Mouse (Mus musculus): ENCODE measurements around the gene Ttc30a2.
"Not testable (repeated sequence)": the region's sequence is repeated elsewhere in the genome, so short reads cannot be mapped to it uniquely, and the experiment has no call there.

Ttc30a2 gene

GRCm38 (mm10) chr2:75980933-75981439, 3.0 kb upstream of the Ttc30a2 start:
- not testable (repeated sequence) for DNase-seq

DNA sequence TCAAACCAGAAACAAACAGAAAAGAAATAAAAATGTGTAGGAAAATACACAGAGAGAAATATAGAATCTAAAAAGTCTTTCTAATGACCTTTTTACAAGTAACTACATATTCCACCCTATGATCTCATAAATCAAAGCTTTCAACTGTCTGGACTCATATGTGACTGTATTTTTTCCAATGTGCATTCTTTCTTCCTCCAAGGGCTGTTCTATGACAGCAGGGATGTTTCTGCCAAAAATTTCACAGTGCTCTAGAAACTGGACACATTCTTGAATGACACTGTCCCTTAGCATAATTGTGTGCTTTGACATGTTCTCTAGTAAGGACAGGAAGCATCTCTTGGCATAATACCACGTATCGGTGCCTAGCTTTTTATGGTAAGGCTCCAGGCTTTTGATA, 1.9 kb downstream of the Ttc30a2 start:
- DNase-seq, result not testable (repeated sequence)

DNA sequence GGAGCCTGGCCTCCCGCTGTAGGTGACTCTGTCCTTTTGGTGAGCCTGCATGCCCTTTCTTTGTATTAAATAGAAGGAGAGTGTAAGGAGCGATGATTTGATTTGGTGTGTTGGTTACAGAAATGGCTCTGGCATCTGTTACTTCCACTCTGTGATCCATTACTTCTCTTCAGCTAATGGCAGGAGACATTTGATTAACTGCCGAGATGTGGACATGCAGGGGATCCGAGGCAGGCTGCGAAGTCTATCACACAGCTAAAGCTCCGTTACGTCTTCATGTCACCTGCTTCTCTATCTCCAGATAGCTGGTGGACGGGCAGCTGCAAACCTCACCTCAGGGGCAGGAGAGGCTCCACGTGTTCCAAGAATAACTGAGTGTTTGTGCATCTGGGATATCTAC, 3.8 kb downstream of the Ttc30a2 start:
- no peak for DNase-seq

GRCm38 (mm10) chr2:75964972-75965371, 13.0 kb downstream of the Ttc30a2 start:
- DNase-seq, result peak; percentile 50 to 70

DNA sequence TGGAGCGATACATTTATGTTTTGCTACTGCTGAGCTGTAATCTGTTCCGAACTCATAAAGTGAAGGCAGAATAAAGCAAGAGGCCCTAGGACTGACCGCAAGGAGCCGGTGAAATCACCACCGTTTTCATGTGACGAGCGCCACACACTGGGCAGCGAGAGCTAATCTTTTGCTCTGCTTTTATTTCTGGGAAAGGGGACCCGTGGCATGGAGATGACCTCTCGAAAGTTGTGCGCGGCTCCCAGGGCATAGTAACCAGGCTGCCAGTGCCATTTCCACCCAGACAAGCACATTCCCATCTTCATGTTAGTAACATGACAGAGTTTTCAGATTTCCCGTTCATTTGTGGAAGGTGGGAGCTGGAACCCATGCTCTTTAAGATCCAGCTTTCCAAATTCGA, 13.5 kb downstream of the Ttc30a2 start:
- peak; percentile 78 to 86 for DNase-seq

DNA sequence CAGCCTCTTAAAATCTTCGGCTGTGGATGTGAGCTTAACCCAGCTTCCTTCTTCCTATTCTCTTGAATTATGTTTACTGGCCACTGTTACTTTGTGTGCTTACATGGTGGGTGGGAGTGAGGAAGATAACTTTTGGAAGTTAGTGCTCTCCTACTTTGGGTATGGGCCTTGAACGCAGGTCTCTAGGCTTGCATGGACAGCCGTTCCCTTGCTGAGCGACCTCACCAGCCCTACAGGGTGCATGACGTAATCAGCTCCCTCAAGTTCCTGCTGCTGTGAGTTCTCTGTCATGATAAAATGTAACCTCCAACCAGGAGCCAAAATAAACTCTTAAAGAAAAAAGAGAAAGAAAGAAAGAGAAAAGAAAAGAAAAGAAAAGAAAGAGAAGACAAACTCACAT, 13.9 kb downstream of the Ttc30a2 start:
- DNase-seq, result no peak

DNA sequence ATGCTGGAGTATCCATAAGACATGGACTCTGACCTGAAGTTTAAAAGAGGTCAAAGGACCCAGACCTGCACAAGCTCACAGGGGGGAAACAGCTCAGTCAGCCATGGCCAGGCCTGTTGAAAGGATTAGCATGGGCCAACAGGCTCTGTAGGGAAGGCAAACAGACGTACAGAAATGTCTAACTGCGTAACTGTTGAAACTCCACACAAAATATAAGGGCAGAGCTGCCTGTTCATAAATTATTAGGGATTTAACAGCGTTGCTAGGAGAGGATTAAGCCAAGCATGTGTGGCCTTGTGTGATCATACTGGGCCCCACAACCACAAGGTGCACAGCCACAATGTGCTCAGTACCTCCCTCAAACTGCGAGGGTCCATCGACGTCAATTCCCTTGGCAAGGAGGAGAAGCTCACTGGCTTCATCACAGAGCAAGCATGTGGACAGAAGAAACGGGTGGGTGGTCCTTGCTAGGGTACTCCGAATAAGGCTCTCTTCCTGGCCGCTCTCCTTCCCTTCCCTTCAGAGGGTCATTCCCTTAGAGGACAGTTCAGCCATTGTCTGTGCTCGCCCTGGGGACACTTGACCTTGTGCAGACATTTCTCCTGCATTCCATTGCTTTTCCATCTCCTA, 14.6 kb downstream of the Ttc30a2 start:
- no peak for DNase-seq

DNA sequence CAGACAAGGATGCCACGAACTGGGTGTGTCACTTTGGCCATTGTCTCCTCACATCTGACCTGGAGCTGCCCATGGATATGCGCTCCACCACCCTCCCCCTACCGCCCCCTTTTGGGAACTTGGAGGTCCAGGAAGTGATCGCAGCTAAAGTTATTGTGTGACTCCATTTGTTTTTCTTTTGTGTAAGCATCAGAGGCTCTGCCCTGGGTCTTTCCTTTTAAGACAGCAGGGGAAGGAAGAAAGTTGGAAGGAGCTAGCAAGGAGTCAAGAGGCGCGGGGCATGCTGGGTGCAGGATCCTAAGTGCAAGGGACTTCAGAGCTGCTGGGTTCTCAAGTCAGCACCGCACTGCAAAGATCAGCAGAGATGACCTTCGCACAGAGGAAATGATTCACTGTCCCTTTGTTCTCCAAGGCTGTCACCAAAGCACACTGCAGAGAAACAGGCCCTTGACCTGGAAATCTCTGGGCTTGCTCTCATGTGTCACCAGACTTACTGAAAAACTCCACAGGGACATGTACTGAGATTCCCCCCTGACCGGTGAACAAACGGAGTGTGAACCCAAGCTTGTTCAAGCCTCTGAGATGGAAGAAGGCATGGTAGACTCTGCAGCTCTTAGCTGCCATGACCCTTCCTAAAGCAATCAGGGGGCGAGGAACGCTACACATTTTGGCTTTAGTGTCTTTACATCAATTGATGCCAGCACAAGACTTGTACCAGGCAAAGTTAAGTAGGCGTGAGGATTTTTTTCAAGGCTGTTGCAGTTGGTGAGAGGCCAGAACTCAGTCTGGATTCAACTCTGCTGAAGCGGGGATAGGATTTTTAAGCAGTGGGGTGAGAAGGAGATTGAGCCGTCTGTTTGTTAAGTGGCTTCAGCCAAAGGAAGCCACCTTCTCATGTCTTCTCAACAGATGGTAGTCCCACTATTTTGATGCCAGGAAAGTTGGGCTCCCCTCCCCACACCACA, 17.3 kb downstream of the Ttc30a2 start:
- peak; percentile 40 to 60 for DNase-seq

GRCm38 (mm10) chr2:75959850-75960365, 18.1 kb downstream of the Ttc30a2 start:
- DNase-seq, result peak; percentile 16 to 34

- peak; percentile 21 to 25 for DNase-seq
Measured at GRCm38 (mm10) chr2:75959183-75959849, 18.7 kb downstream of the Ttc30a2 start.

- DNase-seq, result no peak
Measured at GRCm38 (mm10) chr2:75955709-75956108, 22.3 kb downstream of the Ttc30a2 start.

DNA sequence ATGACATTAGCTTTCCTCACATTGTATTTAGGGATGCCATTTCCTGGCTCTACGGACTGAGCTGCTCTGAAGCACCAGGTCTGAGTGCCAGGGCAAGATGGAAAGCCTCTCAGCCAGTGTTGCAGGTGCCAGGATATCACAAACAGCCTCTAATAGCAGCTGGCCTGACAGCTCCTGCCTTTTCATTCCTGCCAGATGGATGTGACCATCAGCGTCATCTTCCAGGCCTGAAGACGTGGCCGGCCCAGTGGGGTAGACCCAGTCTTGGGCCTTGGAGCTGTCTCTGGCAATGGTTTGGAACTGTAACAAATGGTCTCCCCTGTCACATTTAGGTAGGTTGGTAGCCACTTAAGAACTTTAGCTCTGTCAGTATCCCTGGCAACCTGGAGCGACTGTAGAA, 24.6 kb downstream of the Ttc30a2 start:
- no peak for DNase-seq

DNA sequence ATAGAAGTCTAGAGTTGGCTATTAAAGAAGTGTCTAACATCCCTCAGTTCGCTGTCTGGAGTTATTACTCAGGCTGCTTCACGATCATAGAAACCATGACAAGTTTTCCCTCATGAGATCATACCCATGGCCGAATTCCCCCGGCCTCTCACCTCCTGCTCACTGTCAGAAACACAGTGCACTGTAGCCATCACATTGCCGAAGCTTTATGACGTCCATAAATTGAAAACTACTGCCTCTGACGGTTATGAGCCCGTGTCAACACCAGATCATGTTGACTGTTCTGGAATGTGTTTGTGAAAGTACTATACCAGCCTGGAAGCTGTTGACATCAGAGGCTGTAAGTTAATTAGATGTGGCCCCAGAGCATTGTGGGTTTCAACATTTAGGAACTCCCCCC, 27.3 kb downstream of the Ttc30a2 start:
- no peak for DNase-seq

- peak; percentile 81 to 86 for DNase-seq
Measured at GRCm38 (mm10) chr2:75938117-75939063, 39.6 kb downstream of the Ttc30a2 start, which contains the start of gene Ttc30b. Gene Ttc30b (minus strand): TSS chr2:75938585.

DNA sequence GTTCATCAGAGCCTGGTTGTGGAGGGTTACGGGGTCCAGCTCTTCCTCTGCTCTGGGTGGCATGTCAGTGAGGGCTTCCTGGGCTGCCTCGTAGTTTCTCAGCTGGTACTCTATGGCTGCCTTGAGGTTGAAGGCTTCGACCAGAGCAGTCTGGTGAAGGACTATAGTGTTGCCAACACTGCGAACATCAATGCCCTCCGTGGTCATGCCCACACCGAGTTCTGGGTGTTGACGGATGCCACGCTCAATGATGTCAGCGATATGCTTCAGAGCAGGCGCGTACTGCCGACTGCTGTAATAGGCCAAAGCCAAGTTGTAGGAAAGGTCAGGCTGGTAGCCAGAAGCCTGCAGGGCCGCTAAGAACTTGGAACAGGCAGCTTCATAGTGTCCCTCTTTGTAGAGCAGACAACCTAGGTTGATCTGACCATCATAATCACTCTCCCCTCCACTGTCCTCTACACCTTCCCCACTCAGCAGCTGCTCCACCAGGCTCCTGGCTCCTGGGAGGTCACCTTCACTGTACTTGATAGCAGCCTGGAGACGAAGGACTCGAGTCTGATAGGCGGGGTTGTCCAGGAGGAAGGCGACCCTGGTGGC, 40.4 kb downstream of the Ttc30a2 start:
- DNase-seq, result not testable (repeated sequence)

GRCm38 (mm10) chr2:75936685-75937084, 41.3 kb downstream of the Ttc30a2 start:
- DNase-seq, result not testable (repeated sequence)

DNA sequence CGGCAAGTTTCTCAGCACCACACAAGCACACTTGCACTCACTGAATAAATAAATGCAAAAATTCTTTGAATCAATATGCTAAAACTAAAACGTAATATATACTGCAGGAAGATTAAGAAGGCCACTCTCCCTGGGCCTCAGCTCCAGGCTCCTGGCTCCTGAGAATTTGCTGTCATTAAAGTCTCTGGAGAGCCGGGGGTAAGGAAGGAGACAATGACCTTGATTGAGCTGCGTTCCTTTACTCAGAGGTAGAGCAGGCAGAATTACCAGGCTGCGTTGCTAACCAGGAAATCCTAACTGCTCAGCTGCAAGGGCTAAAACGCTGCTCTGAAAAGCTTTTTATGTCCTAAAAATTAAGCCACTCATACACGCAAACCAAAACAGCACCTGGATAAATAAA, 44.4 kb downstream of the Ttc30a2 start:
- no peak for DNase-seq

GRCm38 (mm10) chr2:75930941-75931340, 47.0 kb downstream of the Ttc30a2 start:
- DNase-seq, result no peak

GRCm38 (mm10) chr2:75929786-75930444, 48.1 kb downstream of the Ttc30a2 start:
- no peak for DNase-seq

- DNase-seq, result no peak
Measured at GRCm38 (mm10) chr2:75929141-75929540, 48.8 kb downstream of the Ttc30a2 start.

GRCm38 (mm10) chr2:75928011-75928410, 50.0 kb downstream of the Ttc30a2 start:
- DNase-seq, result no peak
